Mouse (Mus musculus) heart, embryonic 13.5 days (tissue): ENCODE results near the gene Plxna1. TPM values are rescaled to one million over a fixed set of nuclear protein-coding genes. Genes with fewer than 3 reads are reported as not detected.

Source experiments
- ATAC-seq: fragments of 200-750 bp; cut with Nextera tagmentation; 2 replicates; pipeline ENCODE4 v1.8.0; 2017; ENCODE audit warnings: moderate TSS enrichment; ENCODE audit not compliant: insufficient number of reproducible peaks, low FRiP score, low TSS enrichment; ENCODE audit errors: extremely low read depth
- H3K27ac ChIP-seq: fragments of 300-500 bp; sonication (generic); replicated peaks from 2 replicates; pipeline ENCODE4 v1.5.1; 2015; ENCODE audit warnings: moderate library complexity, mild to moderate bottlenecking, inconsistent platforms
- H3K27me3 ChIP-seq: fragments of 300-500 bp; sonication (generic); replicated peaks from 2 replicates; pipeline ENCODE4 v1.6.1; 2015; ENCODE audit warnings: mild to moderate bottlenecking, inconsistent platforms
- H3K36me3 ChIP-seq: fragments of 300-500 bp; sonication (generic); 2 replicates; pipeline ENCODE4 v1.6.1; 2015; ENCODE audit warnings: mild to moderate bottlenecking, inconsistent platforms
- H3K4me1 ChIP-seq: fragments of 300-500 bp; sonication (generic); 2 replicates; pipeline ENCODE4 v1.6.1; 2015; ENCODE audit warnings: inconsistent platforms
- H3K4me2 ChIP-seq: fragments of 300-500 bp; sonication (generic); 2 replicates; pipeline ENCODE4 v1.6.1; 2015; ENCODE audit warnings: inconsistent platforms, mild to moderate bottlenecking, moderate library complexity
- H3K4me3 ChIP-seq: fragments of 300-500 bp; sonication (generic); 2 replicates; pipeline ENCODE4 v1.5.1; 2015; ENCODE audit warnings: moderate library complexity, mild to moderate bottlenecking, inconsistent platforms
- H3K9ac ChIP-seq: fragments of 300-500 bp; sonication (generic); 2 replicates; pipeline ENCODE4 v1.6.1; 2015; ENCODE audit warnings: inconsistent platforms, mild to moderate bottlenecking, moderate library complexity
- H3K9me3 ChIP-seq: fragments of 300-500 bp; sonication (generic); 2 replicates; pipeline ENCODE4 v1.6.1; 2016; ENCODE audit warnings: inconsistent platforms
- WGBS: fragments of 180-500 bp; shearing (Covaris S2); methylation state at CpG from one replicate; pipeline ENCODE4 v1.1.7; 2015; ENCODE audit warnings: mixed read lengths; 5-methylcytosine and 5-hydroxymethylcytosine counted together
- polyA plus RNA-seq: library from polyadenylated mRNA; unstranded; fragments of >200 nt; fragmentation: Nextera tagmentation; extraction: Ambion mirVana; gene quantifications from 2 replicates; pipeline ENCODE4 v1.2.1, GENCODE M21; 2015

Gene Plxna1
- polyA plus RNA-seq, 1 experiment from 2014 or later: 9.1 TPM

- H3K9ac ChIP-seq: no peak overlapping the region
- no peak overlapping the region for H3K4me2 ChIP-seq
- H3K27ac ChIP-seq: no peak overlapping the region
- no peak for ATAC-seq
- no peaks in the 10 kb centered on the region for H3K4me1 ChIP-seq
- 81% methylated on average over 8 of the region's 8 CpGs for WGBS
- no peaks in the 10 kb centered on the region; the same call in 1 of the 2 replicates for H3K27me3 ChIP-seq
- H3K36me3 ChIP-seq: no peaks in the 10 kb centered on the region
- no peaks in the 10 kb centered on the region for H3K9me3 ChIP-seq
- H3K4me3 ChIP-seq: no peak overlapping the region
Observed at GRCm38 (mm10) chr6:89296001-89296709, 66.3 kb downstream of the Plxna1 start.

GRCm38 (mm10) chr6:89294621-89295020 is 67.8 kb downstream of the Plxna1 start:
- Histone ChIP-seq H3K4me3 (no peak overlapping the region), H3K36me3 (no peaks in the 10 kb centered on the region), H3K27ac (no peak overlapping the region), H3K27me3 (no peaks in the 10 kb centered on the region; the same call in 1 of the 2 replicates), H3K9ac (no peak overlapping the region), H3K4me1 (peaks cover 7% of the 10 kb centered on the region), H3K4me2 (no peak overlapping the region), H3K9me3 (no peaks in the 10 kb centered on the region)
- no peak for ATAC-seq
- 34% methylated on average over 1 of the region's 1 CpGs for WGBS

GRCm38 (mm10) chr6:89291494-89291893 is 70.9 kb downstream of the Plxna1 start:
- Histone ChIP-seq H3K9ac (no peak overlapping the region), H3K9me3 (no peaks in the 10 kb centered on the region), H3K4me2 (no peak overlapping the region), H3K36me3 (no peaks in the 10 kb centered on the region), H3K27ac (no peak overlapping the region), H3K4me1 (peaks cover 14% of the 10 kb centered on the region), H3K4me3 (no peak overlapping the region), H3K27me3 (no peaks in the 10 kb centered on the region; the same call in 1 of the 2 replicates)
- 48% methylated on average over 7 of the region's 7 CpGs for WGBS
- ATAC-seq: no peak

GRCm38 (mm10) chr6:89288156-89288555 is 74.3 kb downstream of the Plxna1 start:
- Histone ChIP-seq H3K4me2 (no peak overlapping the region), H3K4me3 (no peak overlapping the region), H3K9me3 (peaks cover 2% of the 10 kb centered on the region; the same call in 1 of the 2 replicates), H3K27me3 (no peaks in the 10 kb centered on the region; the same call in 1 of the 2 replicates), H3K4me1 (peaks cover 15% of the 10 kb centered on the region), H3K9ac (no peak overlapping the region), H3K36me3 (no peaks in the 10 kb centered on the region), H3K27ac (no peak overlapping the region)
- WGBS: 27% methylated on average over 6 of the region's 6 CpGs
- ATAC-seq: no peak

GRCm38 (mm10) chr6:89286700-89287428 is 75.6 kb downstream of the Plxna1 start:
- 46% methylated on average over 6 of the region's 6 CpGs for WGBS
- H3K4me3 ChIP-seq: no peak overlapping the region
- peaks cover 4% of the 10 kb centered on the region; the same call in 1 of the 2 replicates for H3K9me3 ChIP-seq
- no peak overlapping the region for H3K4me2 ChIP-seq
- no peak overlapping the region for H3K27ac ChIP-seq
- H3K27me3 ChIP-seq: no peaks in the 10 kb centered on the region; the same call in 1 of the 2 replicates
- ATAC-seq: no peak
- no peaks in the 10 kb centered on the region for H3K36me3 ChIP-seq
- H3K4me1 ChIP-seq: peaks cover 15% of the 10 kb centered on the region
- no peak overlapping the region for H3K9ac ChIP-seq

- Histone ChIP-seq H3K4me3 (no peak overlapping the region), H3K27me3 (peaks cover under 1% of the 10 kb centered on the region; the same call in 1 of the 2 replicates), H3K4me1 (peaks cover 15% of the 10 kb centered on the region), H3K9ac (no peak overlapping the region), H3K36me3 (no peaks in the 10 kb centered on the region), H3K4me2 (no peak overlapping the region), H3K27ac (no peak overlapping the region), H3K9me3 (peaks cover 4% of the 10 kb centered on the region; the same call in 1 of the 2 replicates)
- ATAC-seq: no peak
- WGBS: 58% methylated on average over 3 of the region's 3 CpGs
Observed at GRCm38 (mm10) chr6:89286286-89286655, 76.1 kb downstream of the Plxna1 start.

- H3K4me2 ChIP-seq: no peak overlapping the region
- WGBS: 46% methylated on average over 9 of the region's 9 CpGs
- no peaks in the 10 kb centered on the region for H3K36me3 ChIP-seq
- H3K4me1 ChIP-seq: peaks cover 14% of the 10 kb centered on the region
- peaks cover 4% of the 10 kb centered on the region; the same call in 1 of the 2 replicates for H3K9me3 ChIP-seq
- no peak overlapping the region for H3K9ac ChIP-seq
- 0 out of 2 replicates have a peak, but pooled peaks cover 5% of the 10 kb centered on the region for H3K27me3 ChIP-seq
- no peak overlapping the region for H3K27ac ChIP-seq
- no peak for ATAC-seq
- no peak overlapping the region for H3K4me3 ChIP-seq
Observed at GRCm38 (mm10) chr6:89285561-89286285, 76.7 kb downstream of the Plxna1 start.

GRCm38 (mm10) chr6:89285116-89285515 is 77.3 kb downstream of the Plxna1 start:
- H3K27me3 ChIP-seq: 0 out of 2 replicates have a peak, but pooled peaks cover 9% of the 10 kb centered on the region
- H3K36me3 ChIP-seq: no peaks in the 10 kb centered on the region
- H3K4me2 ChIP-seq: no peak overlapping the region
- H3K9me3 ChIP-seq: peaks cover 4% of the 10 kb centered on the region; the same call in 1 of the 2 replicates
- peaks cover 8% of the 10 kb centered on the region for H3K4me1 ChIP-seq
- no peak overlapping the region for H3K4me3 ChIP-seq
- ATAC-seq: no peak
- no peak overlapping the region for H3K27ac ChIP-seq
- H3K9ac ChIP-seq: no peak overlapping the region

- H3K4me3 ChIP-seq: no peak overlapping the region
- peaks cover 17% of the 10 kb centered on the region for H3K4me1 ChIP-seq
- H3K27me3 ChIP-seq: 0 out of 2 replicates have a peak, but pooled peaks cover 9% of the 10 kb centered on the region
- H3K9me3 ChIP-seq: peaks cover 4% of the 10 kb centered on the region; the same call in 1 of the 2 replicates
- WGBS: 87% methylated on average over 4 of the region's 4 CpGs
- no peaks in the 10 kb centered on the region for H3K36me3 ChIP-seq
- H3K4me2 ChIP-seq: no peak overlapping the region
- ATAC-seq: no peak
- H3K9ac ChIP-seq: no peak overlapping the region
- H3K27ac ChIP-seq: no peak overlapping the region
Observed at GRCm38 (mm10) chr6:89283095-89283494, 79.3 kb downstream of the Plxna1 start.

- H3K4me3 ChIP-seq: no peak overlapping the region
- 0 out of 2 replicates have a peak, but pooled peaks cover 9% of the 10 kb centered on the region for H3K27me3 ChIP-seq
- H3K36me3 ChIP-seq: no peaks in the 10 kb centered on the region
- peaks cover 17% of the 10 kb centered on the region for H3K4me1 ChIP-seq
- no peak overlapping the region for H3K4me2 ChIP-seq
- WGBS: 55% methylated on average over 5 of the region's 5 CpGs
- H3K27ac ChIP-seq: no peak overlapping the region
- H3K9me3 ChIP-seq: peaks cover 4% of the 10 kb centered on the region; the same call in 1 of the 2 replicates
- no peak for ATAC-seq
- no peak overlapping the region for H3K9ac ChIP-seq
Observed at GRCm38 (mm10) chr6:89282626-89283025, 79.8 kb downstream of the Plxna1 start.
